Mouse (Mus musculus) limb, embryonic 14.5 days (tissue): ENCODE results near the gene Prkcz. TPM values are rescaled to one million over a fixed set of nuclear protein-coding genes. Genes with fewer than 3 reads are reported as not detected.

Experiments
- ATAC-seq: fragments of 200-750 bp; cut with Nextera tagmentation; 2 replicates; pipeline ENCODE4 v1.8.0; 2017; ENCODE audit warnings: low read depth, moderate number of reproducible peaks, moderate TSS enrichment; ENCODE audit not compliant: low FRiP score
- DNase-seq: peaks from one replicate; pipeline ENCODE4 v3.0.0-alpha.2; 2015; ENCODE audit warnings: low spot score
- H3K27ac ChIP-seq: fragments of 300-500 bp; sonication (generic); replicated peaks from 2 replicates; pipeline ENCODE4 v1.5.1; 2014; ENCODE audit warnings: low read depth, mild to moderate bottlenecking, low read length, moderate library complexity, mixed read lengths
- H3K27me3 ChIP-seq: fragments of 300-500 bp; sonication (generic); 2 replicates; pipeline ENCODE4 v1.6.1; 2014; ENCODE audit warnings: low read length, mixed read lengths; ENCODE audit not compliant: control insufficient read depth, insufficient read depth
- H3K36me3 ChIP-seq: fragments of 300-500 bp; sonication (generic); 2 replicates; pipeline ENCODE4 v1.6.1; 2014; ENCODE audit warnings: mild to moderate bottlenecking, low read length, moderate library complexity, mixed read lengths; ENCODE audit not compliant: control insufficient read depth, insufficient read depth
- H3K4me1 ChIP-seq: fragments of 300-500 bp; sonication (generic); 2 replicates; pipeline ENCODE4 v1.6.1; 2014; ENCODE audit warnings: antibody characterized with exemption, low read length, mixed read lengths; ENCODE audit not compliant: control insufficient read depth, insufficient read depth
- H3K4me2 ChIP-seq: fragments of 300-500 bp; sonication (generic); replicated peaks from 2 replicates; pipeline ENCODE4 v1.6.1; 2014; ENCODE audit warnings: low read depth, mild to moderate bottlenecking, low read length, moderate library complexity; ENCODE audit not compliant: severe bottlenecking
- H3K4me3 ChIP-seq: fragments of 300-500 bp; sonication (generic); replicated peaks from 2 replicates; pipeline ENCODE4 v1.5.1; 2014; ENCODE audit warnings: low read length
- H3K9ac ChIP-seq: fragments of 300-500 bp; sonication (generic); 2 replicates; pipeline ENCODE4 v1.6.1; 2014; ENCODE audit warnings: mild to moderate bottlenecking, low read depth, low read length, moderate library complexity; ENCODE audit not compliant: severe bottlenecking
- H3K9me3 ChIP-seq: fragments of 300-500 bp; sonication (generic); 2 replicates; pipeline ENCODE4 v1.6.1; 2016; ENCODE audit warnings: low read length; ENCODE audit not compliant: control insufficient read depth
- POLR2A ChIP-seq: fragments of 200-500 bp; IDR thresholded peaks from 2 replicates; pipeline ENCODE4 v1.8.0; 2012; ENCODE audit warnings: inconsistent platforms, mild to moderate bottlenecking, moderate library complexity, borderline replicate concordance; ENCODE audit not compliant: insufficient read depth, insufficient read length; ENCODE audit errors: extremely low read depth
- WGBS: fragments of 180-500 bp; shearing (Covaris S2); extraction: QIAGEN DNeasy Blood & Tissue Kit; methylation state at CpG from one replicate; pipeline ENCODE4 v1.1.7; 2014; 5-methylcytosine and 5-hydroxymethylcytosine counted together
- polyA plus RNA-seq, 2 experiments: library from polyadenylated mRNA; depleted of rRNA in 1 of 2; stranded (reverse) in 1 of 2; unstranded in 1 of 2; fragments of >200 nt; fragmentation: Nextera tagmentation in 1 of 2; extraction: Ambion mirVana in 1 of 2; gene quantifications; 2 replicates each; pipeline versions ENCODE4 v1.2.1 to v1.2.3; 2012 to 2014

The Prkcz gene
- polyA plus RNA-seq, 2 experiments, result 7.1 to 7.4 TPM

DNA sequence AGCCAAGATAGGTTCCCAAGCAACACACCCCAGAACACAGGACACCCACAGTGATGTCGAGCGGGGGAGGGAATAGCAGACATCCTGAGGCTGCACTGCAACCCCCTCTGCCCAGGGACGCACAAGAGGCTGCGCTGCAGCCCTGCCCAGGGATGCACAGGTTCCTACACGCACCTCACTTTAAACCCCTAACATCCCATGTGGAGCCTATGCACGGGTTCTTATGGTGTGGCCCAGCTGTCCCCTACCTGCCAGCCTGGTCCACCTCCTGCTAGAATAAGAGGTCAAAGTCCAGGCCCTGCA, 147.5 kb downstream of the Prkcz start:
- no peak for ATAC-seq
- TF ChIP-seq POLR2A, result no peak
- peaks cover 35% of the 10 kb centered on the region for H3K36me3 ChIP-seq
- H3K27ac ChIP-seq, result no peak overlapping the region
- no peaks in the 10 kb centered on the region for H3K9me3 ChIP-seq
- 67% methylated on average over 6 of the region's 6 CpGs for WGBS
- no peak overlapping the region for H3K4me3 ChIP-seq
- no peaks in the 10 kb centered on the region for H3K27me3 ChIP-seq
- DNase-seq, result no peak
- H3K4me2 ChIP-seq, result no peak overlapping the region
- peaks cover 68% of the 10 kb centered on the region for H3K4me1 ChIP-seq
- H3K9ac ChIP-seq, result no peak overlapping the region

DNA sequence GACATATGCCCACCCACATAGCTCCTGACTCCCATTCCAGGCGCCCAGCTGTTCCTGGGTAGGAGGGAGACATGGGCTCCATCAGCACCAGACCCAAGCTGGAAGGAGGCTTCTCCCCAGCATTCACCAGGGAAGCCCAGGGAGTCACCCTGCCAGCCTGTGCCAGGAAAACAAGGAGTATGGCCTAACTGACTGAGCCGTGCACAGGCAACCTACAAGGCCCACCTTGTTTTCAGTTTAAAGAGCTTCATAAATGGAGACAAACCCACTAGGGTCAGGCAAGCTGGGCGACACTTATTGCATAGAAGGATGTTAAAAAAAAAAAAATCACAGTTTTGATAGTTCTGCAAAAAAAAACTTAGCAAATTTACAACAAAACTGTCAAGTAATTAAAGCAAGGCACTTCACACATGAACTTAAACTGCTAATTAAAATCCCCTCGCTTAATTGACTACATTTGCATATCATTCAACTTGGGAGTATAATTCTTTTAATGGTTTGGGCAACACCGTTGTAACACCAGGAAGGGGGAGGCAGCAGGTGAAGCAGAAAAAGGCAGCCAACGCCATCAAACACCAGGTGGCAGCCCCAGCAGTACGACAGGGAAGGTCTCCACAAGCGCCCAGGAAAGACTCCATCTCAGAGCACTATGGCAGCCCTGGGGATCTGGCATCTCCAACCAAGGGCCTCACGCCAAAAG, 148.0 kb downstream of the Prkcz start:
- no peak for DNase-seq
- Histone ChIP-seq H3K27ac (no peak overlapping the region), H3K4me3 (no peak overlapping the region), H3K27me3 (no peaks in the 10 kb centered on the region), H3K36me3 (peaks cover 40% of the 10 kb centered on the region), H3K4me1 (peaks cover 67% of the 10 kb centered on the region), H3K4me2 (no peak overlapping the region), H3K9me3 (no peaks in the 10 kb centered on the region), H3K9ac (no peak overlapping the region)
- ATAC-seq, result no peak
- WGBS, result 46% methylated on average over 9 of the region's 9 CpGs
- no peak for TF ChIP-seq POLR2A

Other genes with a start within 250 kb of the Prkcz start
- 88.7 and 109 TPM in 2 replicates for gene Ski, start 138.8 kb downstream of the Prkcz start, polyA plus RNA-seq (2012; rRNA removed)
- 44.0 and 47.5 TPM in 2 replicates for gene Ski, start 138.8 kb downstream of the Prkcz start, polyA plus RNA-seq (2014; fragmentation: Nextera tagmentation; extraction: Ambion mirVana)
- gene Faap20, start 111.6 kb downstream of the Prkcz start, polyA plus RNA-seq (2012; rRNA removed), result 64.6 and 85.1 TPM in 2 replicates
- gene Faap20, start 111.6 kb downstream of the Prkcz start, polyA plus RNA-seq (2014; fragmentation: Nextera tagmentation; extraction: Ambion mirVana), result 72.5 and 84.8 TPM in 2 replicates
- gene Gabrd, start 36.8 kb upstream of the Prkcz start, polyA plus RNA-seq (2012; rRNA removed), result 0.34 and 0.45 TPM in 2 replicates
- 0.21 and 0.41 TPM in 2 replicates for gene Gabrd, start 36.8 kb upstream of the Prkcz start, polyA plus RNA-seq (2014; fragmentation: Nextera tagmentation; extraction: Ambion mirVana)
- 5.2 and 5.9 TPM in 2 replicates for gene Cfap74, start 47.8 kb upstream of the Prkcz start, polyA plus RNA-seq (2012; rRNA removed)
- gene Cfap74, start 47.8 kb upstream of the Prkcz start, polyA plus RNA-seq (2014; fragmentation: Nextera tagmentation; extraction: Ambion mirVana), result 4.7 and 5.2 TPM in 2 replicates
- 0.42 and 0.50 TPM in 2 replicates for gene Tmem52, start 107.8 kb upstream of the Prkcz start, polyA plus RNA-seq (2012; rRNA removed)
- gene Tmem52, start 107.8 kb upstream of the Prkcz start, polyA plus RNA-seq (2014; fragmentation: Nextera tagmentation; extraction: Ambion mirVana), result not detected in 2 replicates
- 511 and 686 TPM in 2 replicates for gene Gnb1, start 130.0 kb upstream of the Prkcz start, polyA plus RNA-seq (2012; rRNA removed)
- 440 and 493 TPM in 2 replicates for gene Gnb1, start 130.0 kb upstream of the Prkcz start, polyA plus RNA-seq (2014; fragmentation: Nextera tagmentation; extraction: Ambion mirVana)
- gene Nadk, start 201.0 kb upstream of the Prkcz start, polyA plus RNA-seq (2012; rRNA removed), result 78.8 and 91.2 TPM in 2 replicates
- 87.9 and 97.1 TPM in 2 replicates for gene Nadk, start 201.0 kb upstream of the Prkcz start, polyA plus RNA-seq (2014; fragmentation: Nextera tagmentation; extraction: Ambion mirVana)
- 10.9 and 13.8 TPM in 2 replicates for gene Slc35e2, start 240.1 kb upstream of the Prkcz start, polyA plus RNA-seq (2012; rRNA removed)
- 8.5 and 10.8 TPM in 2 replicates for gene Slc35e2, start 240.1 kb upstream of the Prkcz start, polyA plus RNA-seq (2014; fragmentation: Nextera tagmentation; extraction: Ambion mirVana)